13 mouse cellular contexts compared by ENCODE assay signal in the genomic region with DNA sequence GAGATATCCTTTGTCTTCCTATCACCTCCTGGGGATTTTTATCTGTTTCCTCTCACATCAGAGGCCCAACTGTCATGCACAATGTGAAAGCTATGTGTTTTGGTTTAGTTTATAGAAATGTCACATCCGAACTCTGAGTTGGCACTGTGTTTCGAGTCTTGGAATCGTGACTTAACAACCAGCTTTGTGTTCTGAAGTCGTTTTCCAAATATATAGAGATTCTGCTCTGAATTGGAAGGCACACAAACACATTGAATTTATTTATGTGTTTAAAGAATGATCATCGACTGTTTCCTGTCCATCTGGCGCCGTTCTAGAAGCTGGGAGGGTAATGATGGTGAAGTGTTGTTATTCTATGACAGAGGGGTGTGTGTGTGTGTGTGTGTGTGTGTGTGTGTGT.
DNase-seq lines count a peak whose midpoint lies in the region; ATAC-seq and TF ChIP-seq lines count a peak whose summit lies in the region.
"Had no signal": no experiment of that assay in that cellular context is flagged by ENCODE, and none has a peak within 500 bp of the region (broad histone marks: within the 10 kb centered on the region; RNA-seq: fewer than 3 reads in every experiment).

No protein-coding gene starts in this region.

- intact Hi-C loops in gastrocnemius, adult 2 months (cut with DNase I) = no loop called here

- H3K27ac ChIP-seq in layer of hippocampus, adult 2 months = peak overlapping the region; percentile 43; the same call in 1 of the 2 replicates
- H3K27ac ChIP-seq in gastrocnemius, adult 2 months = no peak overlapping the region
- H3K27ac ChIP-seq: heart, adult 2 months; liver, embryonic 14.5 days; midbrain, embryonic 12.5 days; neural tube, embryonic 13.5 days had no signal

- TF ChIP-seq POLR2A in brain, embryonic 14.5 days (IDR thresholded peaks at IDR 0.05; ENCODE audit: borderline replicate concordance, extremely low read depth, insufficient read depth, insufficient read length, poor library complexity, severe bottlenecking) = no peak

- no peak for DNase-seq in frontal cortex, postnatal 25 days (ENCODE audit: low spot score in 2 of 2)
- peak; percentile 20 to 39 for DNase-seq in layer of hippocampus, adult 2 months (ENCODE audit: low spot score in 2 of 2)
- no peak for DNase-seq in layer of hippocampus, adult 9-10 months (ENCODE audit: low spot score)
- peak; percentile 78 for DNase-seq in brain, embryonic 14.5 days (ENCODE audit: low read depth)
- DNase-seq in lung, postnatal 4 days = peak; percentile 40
- no peak for DNase-seq in liver
- no peak for DNase-seq in gastrocnemius, adult 2 months
- DNase-seq: B cell, adult 2 months; heart, adult 2 months had no signal

- no peak overlapping the region for H3K4me3 ChIP-seq in layer of hippocampus, adult 2 months
- no peak overlapping the region for H3K4me3 ChIP-seq in gastrocnemius, adult 2 months
- H3K4me3 ChIP-seq: heart, adult 2 months; midbrain, embryonic 12.5 days; neural tube, embryonic 13.5 days had no signal

- no peak for TF ChIP-seq CTCF in layer of hippocampus, adult 2 months (conservative IDR thresholded peaks at IDR 0.05)
- no peak for TF ChIP-seq CTCF in brain, embryonic 14.5 days (IDR thresholded peaks at IDR 0.05; ENCODE audit: borderline replicate concordance, extremely low read depth, insufficient read depth, insufficient read length)
- no peak for TF ChIP-seq CTCF in gastrocnemius, adult 2 months (IDR thresholded peaks at IDR 0.05)

- ATAC-seq in frontal cortex, adult (ENCODE audit: low TSS enrichment) = peak; percentile 82

Comparison
In these comparisons a context has a peak if more than half of its experiments do, and no peak if none do; other contexts are left out.
1. DNase-seq: peak in layer of hippocampus, adult 2 months (2 of 2), brain, embryonic 14.5 days (single experiment) and lung, postnatal 4 days (2 of 2); none in frontal cortex, postnatal 25 days (0 of 2), layer of hippocampus, adult 9-10 months (single experiment), liver (single experiment) and gastrocnemius, adult 2 months (single experiment).